Mouse (Mus musculus): ENCODE measurements at regions not wholly inside any gene's neighbourhood (a gene's known extent, or its start where the extent isn't known, plus 50 kb on each side); places are given as distances from the start of the nearest gene placed in this dataset.

DNA sequence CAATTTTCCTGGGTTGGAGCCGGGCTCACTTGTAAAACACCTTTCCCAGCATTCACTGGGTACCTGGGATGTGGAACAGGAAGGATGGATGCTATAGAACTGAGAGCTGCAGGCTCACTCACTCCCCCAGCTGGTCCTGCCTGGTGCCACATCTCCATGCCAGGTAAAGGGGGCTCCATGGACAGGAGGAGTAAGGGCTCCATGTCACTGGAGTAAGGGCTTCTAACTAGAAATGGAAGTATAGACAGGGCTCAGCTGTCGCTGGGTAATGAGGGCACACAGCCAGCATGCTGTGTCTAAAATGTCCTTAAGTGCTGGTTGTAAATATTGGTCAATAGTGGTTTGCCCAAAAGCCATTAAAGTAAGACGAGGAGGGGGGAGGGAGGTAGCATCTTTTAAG is 99.4 kb upstream of the Gpr12 start:
- TF ChIP-seq GATA1 (IDR thresholded peaks at IDR 0.05; ENCODE audit: low read length) (no peak), TAL1 (IDR thresholded peaks at IDR 0.05; ENCODE audit: low read length) (no peak)

All from erythroblast, embryonic 14.5 days (primary cell).